Mouse (Mus musculus): ENCODE results near the gene Snrnp70. TPM values are rescaled to one million over a fixed set of nuclear protein-coding genes. Genes with fewer than 3 reads are reported as not detected.

The Snrnp70 gene
- polyA plus RNA-seq, 1 experiment from 2014 or later = 124 TPM

GRCm38 (mm10) chr7:45413864-45414739 is 18.6 kb upstream of the Snrnp70 start:
- WGBS = 3% methylated on average over 25 of the region's 27 CpGs
- Histone ChIP-seq H3K9me3 (ENCODE audit: control insufficient read depth, low read depth, low read length) (no peaks in the 10 kb centered on the region), H3K9ac (replicated peaks; ENCODE audit: low read depth, low read length) (peak overlapping the region; percentile 39), H3K27me3 (ENCODE audit: control insufficient read depth, insufficient read depth, low read length) (peaks cover 17% of the 10 kb centered on the region; the same call in 1 of the 2 replicates), H3K4me3 (ENCODE audit: low read depth, low read length) (peak overlapping the region; percentile 44), H3K36me3 (ENCODE audit: control insufficient read depth, insufficient read depth, low read length) (no peaks in the 10 kb centered on the region), H3K4me2 (replicated peaks; ENCODE audit: low read depth, low read length) (peak overlapping the region; percentile 80), H3K27ac (ENCODE audit: low read length) (peak overlapping the region; percentile 52), H3K4me1 (ENCODE audit: control insufficient read depth, insufficient read depth, low read length) (peaks cover 23% of the 10 kb centered on the region; the same call in 1 of the 2 replicates)
- ATAC-seq (ENCODE audit: insufficient number of reproducible peaks, insufficient read depth, low FRiP score, low read depth) = peak; percentile 43; the same call in 1 of the 2 replicates

DNA sequence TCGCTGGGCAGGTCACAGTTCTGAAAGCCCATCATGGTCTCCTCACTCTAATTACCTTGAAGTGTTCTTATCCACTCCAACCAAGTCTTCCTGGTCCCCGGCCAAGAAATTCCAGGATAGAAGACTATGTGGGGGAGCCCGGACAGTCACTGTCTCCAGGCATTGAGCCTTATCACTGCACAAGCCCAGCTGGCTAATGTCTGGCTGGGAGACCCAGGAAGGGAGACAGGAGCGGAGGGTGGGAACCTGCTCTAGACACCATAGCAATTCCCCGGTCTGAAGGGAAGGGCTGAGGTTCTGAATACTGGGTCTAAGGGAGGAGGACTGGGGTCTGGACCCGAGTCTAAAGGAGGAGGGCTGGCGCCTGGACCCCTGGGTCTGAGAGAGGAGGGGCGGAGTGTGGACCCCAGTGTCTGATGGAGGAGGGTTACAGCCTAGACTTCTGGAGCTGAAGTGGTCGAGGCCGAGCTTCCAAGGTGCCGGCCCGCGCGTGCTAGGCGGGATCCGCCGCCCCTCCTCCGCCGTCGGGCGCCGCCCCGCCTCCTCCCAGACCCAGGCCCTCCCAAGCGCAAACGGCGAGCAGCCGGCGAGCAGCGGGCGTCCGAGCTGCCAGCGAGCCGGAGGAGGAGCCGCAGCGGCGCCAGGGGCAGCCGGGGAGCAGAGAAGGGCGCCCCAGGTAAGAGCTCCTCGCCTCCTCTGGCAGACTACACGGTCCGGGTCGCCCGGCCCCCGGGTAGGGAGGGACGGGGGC is 17.7 kb upstream of the Snrnp70 start, which contains the start of gene Ntf5:
Gene Ntf5, plus strand, starts transcription at position 583 of the 751 bp plus-strand sequence.
- Histone ChIP-seq H3K27ac (ENCODE audit: low read length) (peak within 1 kb of the TSS; percentile 52), H3K4me3 (ENCODE audit: low read depth, low read length) (peak within 1 kb of the TSS; percentile 44), H3K9me3 (ENCODE audit: control insufficient read depth, low read depth, low read length) (no peaks in the 10 kb centered on the region), H3K36me3 (ENCODE audit: control insufficient read depth, insufficient read depth, low read length) (no peaks in the 10 kb centered on the region), H3K27me3 (ENCODE audit: control insufficient read depth, insufficient read depth, low read length) (peaks cover 22% of the 10 kb centered on the region; the same call in 1 of the 2 replicates), H3K4me1 (ENCODE audit: control insufficient read depth, insufficient read depth, low read length) (peaks cover 23% of the 10 kb centered on the region; the same call in 1 of the 2 replicates), H3K4me2 (replicated peaks; ENCODE audit: low read depth, low read length) (peak within 1 kb of the TSS; percentile 80), H3K9ac (replicated peaks; ENCODE audit: low read depth, low read length) (peak within 1 kb of the TSS; percentile 39)
- peak; percentile 57 for ATAC-seq (ENCODE audit: insufficient number of reproducible peaks, insufficient read depth, low FRiP score, low read depth)
- 2% methylated on average over 42 of the region's 45 CpGs for WGBS

DNA sequence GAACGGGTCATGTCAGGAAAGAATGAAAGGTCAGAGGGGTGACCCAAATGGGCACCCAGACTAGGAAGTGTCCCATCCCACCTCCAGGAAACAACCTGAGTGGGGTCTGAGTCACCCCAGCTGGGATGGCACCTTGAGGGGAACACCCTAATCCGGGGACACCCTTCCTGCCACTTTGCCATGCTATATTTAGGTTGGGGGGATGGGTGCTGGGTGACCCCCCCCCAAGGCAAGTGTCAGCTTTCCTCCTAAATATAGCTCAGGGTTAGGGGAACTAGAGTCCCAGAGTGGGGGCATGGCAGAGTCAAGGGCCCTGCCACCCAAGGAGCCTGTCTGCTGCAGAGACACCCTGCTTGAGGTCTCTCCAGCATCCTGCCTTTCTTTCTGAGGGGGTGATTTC is 16.9 kb upstream of the Snrnp70 start:
- 78% methylated on average over 2 of the region's 2 CpGs for WGBS
- H3K27ac ChIP-seq (ENCODE audit: low read length) = no peak overlapping the region
- peaks cover 16% of the 10 kb centered on the region; the same call in 1 of the 2 replicates for H3K4me1 ChIP-seq (ENCODE audit: control insufficient read depth, insufficient read depth, low read length)
- H3K27me3 ChIP-seq (ENCODE audit: control insufficient read depth, insufficient read depth, low read length) = peaks cover 31% of the 10 kb centered on the region
- no peak overlapping the region for H3K9ac ChIP-seq (replicated peaks; ENCODE audit: low read depth, low read length)
- H3K4me2 ChIP-seq (replicated peaks; ENCODE audit: low read depth, low read length) = no peak overlapping the region
- no peaks in the 10 kb centered on the region for H3K36me3 ChIP-seq (ENCODE audit: control insufficient read depth, insufficient read depth, low read length)
- H3K4me3 ChIP-seq (ENCODE audit: low read depth, low read length) = no peak overlapping the region
- no peak for ATAC-seq (ENCODE audit: insufficient number of reproducible peaks, insufficient read depth, low FRiP score, low read depth)
- H3K9me3 ChIP-seq (ENCODE audit: control insufficient read depth, low read depth, low read length) = no peaks in the 10 kb centered on the region

DNA sequence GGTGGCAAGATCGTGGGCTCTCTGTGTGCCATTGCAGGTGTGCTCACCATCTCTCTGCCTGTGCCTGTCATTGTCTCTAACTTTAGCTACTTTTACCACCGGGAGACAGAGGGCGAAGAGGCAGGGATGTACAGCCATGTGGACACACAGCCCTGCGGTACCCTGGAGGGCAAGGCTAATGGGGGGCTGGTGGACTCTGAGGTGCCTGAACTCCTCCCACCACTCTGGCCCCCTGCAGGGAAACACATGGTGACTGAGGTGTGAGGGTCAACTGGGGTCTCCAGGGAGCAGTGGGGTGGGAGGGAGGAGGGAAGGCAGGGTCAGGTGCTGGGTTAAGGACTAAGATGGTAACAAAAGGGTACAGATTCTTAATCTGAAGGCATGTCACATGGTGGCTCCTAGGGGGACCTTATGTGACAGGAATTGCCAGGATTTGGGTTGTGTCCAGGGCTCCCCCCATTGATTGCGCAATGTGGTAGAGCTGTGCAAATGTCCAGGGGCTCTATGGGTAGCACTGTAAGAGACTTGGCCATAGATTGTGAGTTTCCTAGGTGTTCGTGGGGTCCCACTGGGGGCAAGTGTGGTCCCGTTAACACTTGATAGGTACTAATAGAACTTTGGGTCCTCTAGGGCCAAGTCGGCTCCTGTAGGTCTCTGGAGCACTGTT is 14.1 kb upstream of the Snrnp70 start:
- H3K4me2 ChIP-seq (replicated peaks; ENCODE audit: low read depth, low read length) = no peak overlapping the region
- no peak overlapping the region for H3K4me3 ChIP-seq (ENCODE audit: low read depth, low read length)
- H3K9me3 ChIP-seq (ENCODE audit: control insufficient read depth, low read depth, low read length) = no peaks in the 10 kb centered on the region
- no peak overlapping the region for H3K9ac ChIP-seq (replicated peaks; ENCODE audit: low read depth, low read length)
- 85% methylated on average over 8 of the region's 8 CpGs for WGBS
- H3K36me3 ChIP-seq (ENCODE audit: control insufficient read depth, insufficient read depth, low read length) = no peaks in the 10 kb centered on the region
- H3K27ac ChIP-seq (ENCODE audit: low read length) = no peak overlapping the region
- H3K4me1 ChIP-seq (ENCODE audit: control insufficient read depth, insufficient read depth, low read length) = peaks cover 8% of the 10 kb centered on the region; the same call in 1 of the 2 replicates
- ATAC-seq (ENCODE audit: insufficient number of reproducible peaks, insufficient read depth, low FRiP score, low read depth) = no peak
- peaks cover 46% of the 10 kb centered on the region for H3K27me3 ChIP-seq (ENCODE audit: control insufficient read depth, insufficient read depth, low read length)

DNA sequence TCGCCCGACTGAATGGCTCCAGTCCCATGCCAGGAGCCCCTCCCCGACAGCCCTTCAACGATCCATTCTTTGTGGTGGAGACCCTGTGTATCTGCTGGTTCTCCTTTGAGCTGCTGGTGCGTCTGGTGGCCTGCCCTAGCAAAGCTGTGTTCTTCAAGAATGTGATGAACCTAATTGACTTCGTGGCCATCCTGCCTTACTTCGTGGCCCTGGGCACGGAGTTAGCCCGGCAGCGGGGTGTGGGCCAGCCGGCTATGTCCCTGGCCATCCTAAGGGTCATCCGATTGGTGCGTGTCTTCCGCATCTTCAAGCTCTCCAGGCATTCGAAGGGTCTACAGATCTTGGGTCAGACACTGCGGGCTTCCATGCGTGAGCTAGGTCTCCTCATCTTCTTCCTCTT is 13.4 kb upstream of the Snrnp70 start:
- WGBS = 88% methylated on average over 17 of the region's 17 CpGs
- Histone ChIP-seq H3K9ac (replicated peaks; ENCODE audit: low read depth, low read length) (no peak overlapping the region), H3K4me2 (replicated peaks; ENCODE audit: low read depth, low read length) (no peak overlapping the region), H3K27ac (ENCODE audit: low read length) (no peak overlapping the region), H3K4me3 (ENCODE audit: low read depth, low read length) (no peak overlapping the region), H3K27me3 (ENCODE audit: control insufficient read depth, insufficient read depth, low read length) (peaks cover 40% of the 10 kb centered on the region), H3K4me1 (ENCODE audit: control insufficient read depth, insufficient read depth, low read length) (peaks cover 3% of the 10 kb centered on the region; the same call in 1 of the 2 replicates), H3K36me3 (ENCODE audit: control insufficient read depth, insufficient read depth, low read length) (no peaks in the 10 kb centered on the region), H3K9me3 (ENCODE audit: control insufficient read depth, low read depth, low read length) (no peaks in the 10 kb centered on the region)
- no peak for ATAC-seq (ENCODE audit: insufficient number of reproducible peaks, insufficient read depth, low FRiP score, low read depth)

DNA sequence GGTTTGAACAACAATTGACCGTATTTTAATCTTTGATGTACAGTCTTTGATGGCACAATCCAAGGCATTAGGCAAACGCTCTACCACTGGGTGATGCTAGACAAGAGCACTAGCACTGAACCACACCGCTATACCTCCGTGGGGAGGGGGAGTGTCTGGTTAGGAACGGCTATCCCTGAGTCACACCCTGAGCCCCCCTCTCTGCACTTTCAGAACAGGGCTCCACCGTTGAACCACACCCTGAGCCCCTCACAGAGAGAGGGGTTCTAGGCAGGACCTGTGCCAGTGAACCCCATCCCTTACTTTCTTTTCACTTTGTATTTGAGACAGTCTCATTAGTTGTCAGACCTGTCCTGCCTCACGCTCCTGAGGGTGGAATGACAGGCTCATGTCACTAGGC is 12.8 kb upstream of the Snrnp70 start:
- H3K4me3 ChIP-seq (ENCODE audit: low read depth, low read length) = no peak overlapping the region
- H3K27ac ChIP-seq (ENCODE audit: low read length) = no peak overlapping the region
- H3K9ac ChIP-seq (replicated peaks; ENCODE audit: low read depth, low read length) = no peak overlapping the region
- no peak overlapping the region for H3K4me2 ChIP-seq (replicated peaks; ENCODE audit: low read depth, low read length)
- no peak for ATAC-seq (ENCODE audit: insufficient number of reproducible peaks, insufficient read depth, low FRiP score, low read depth)
- no peaks in the 10 kb centered on the region for H3K36me3 ChIP-seq (ENCODE audit: control insufficient read depth, insufficient read depth, low read length)
- 69% methylated on average over 7 of the region's 7 CpGs for WGBS
- peaks cover 39% of the 10 kb centered on the region for H3K27me3 ChIP-seq (ENCODE audit: control insufficient read depth, insufficient read depth, low read length)
- H3K9me3 ChIP-seq (ENCODE audit: control insufficient read depth, low read depth, low read length) = no peaks in the 10 kb centered on the region
- no peaks in the 10 kb centered on the region for H3K4me1 ChIP-seq (ENCODE audit: control insufficient read depth, insufficient read depth, low read length)

GRCm38 (mm10) chr7:45407836-45408235 is 12.3 kb upstream of the Snrnp70 start:
- 72% methylated on average over 10 of the region's 10 CpGs for WGBS
- H3K27me3 ChIP-seq (ENCODE audit: control insufficient read depth, insufficient read depth, low read length) = peaks cover 39% of the 10 kb centered on the region
- no peak for ATAC-seq (ENCODE audit: insufficient number of reproducible peaks, insufficient read depth, low FRiP score, low read depth)
- H3K27ac ChIP-seq (ENCODE audit: low read length) = no peak overlapping the region
- H3K9ac ChIP-seq (replicated peaks; ENCODE audit: low read depth, low read length) = no peak overlapping the region
- H3K36me3 ChIP-seq (ENCODE audit: control insufficient read depth, insufficient read depth, low read length) = no peaks in the 10 kb centered on the region
- no peak overlapping the region for H3K4me3 ChIP-seq (ENCODE audit: low read depth, low read length)
- H3K9me3 ChIP-seq (ENCODE audit: control insufficient read depth, low read depth, low read length) = no peaks in the 10 kb centered on the region
- no peaks in the 10 kb centered on the region for H3K4me1 ChIP-seq (ENCODE audit: control insufficient read depth, insufficient read depth, low read length)
- H3K4me2 ChIP-seq (replicated peaks; ENCODE audit: low read depth, low read length) = no peak overlapping the region

All from stomach, embryonic 14.5 days (tissue).